Mouse (Mus musculus) induced T-regulatory cell, adult 2 months (primary cell): ENCODE results near the gene Hoxa4.

ENCODE experiments used
- DNase-seq: peaks from one replicate; pipeline ENCODE4 v3.0.0-alpha.2; 2012; ENCODE audit warnings: low read depth

The Hoxa4 gene

DNA sequence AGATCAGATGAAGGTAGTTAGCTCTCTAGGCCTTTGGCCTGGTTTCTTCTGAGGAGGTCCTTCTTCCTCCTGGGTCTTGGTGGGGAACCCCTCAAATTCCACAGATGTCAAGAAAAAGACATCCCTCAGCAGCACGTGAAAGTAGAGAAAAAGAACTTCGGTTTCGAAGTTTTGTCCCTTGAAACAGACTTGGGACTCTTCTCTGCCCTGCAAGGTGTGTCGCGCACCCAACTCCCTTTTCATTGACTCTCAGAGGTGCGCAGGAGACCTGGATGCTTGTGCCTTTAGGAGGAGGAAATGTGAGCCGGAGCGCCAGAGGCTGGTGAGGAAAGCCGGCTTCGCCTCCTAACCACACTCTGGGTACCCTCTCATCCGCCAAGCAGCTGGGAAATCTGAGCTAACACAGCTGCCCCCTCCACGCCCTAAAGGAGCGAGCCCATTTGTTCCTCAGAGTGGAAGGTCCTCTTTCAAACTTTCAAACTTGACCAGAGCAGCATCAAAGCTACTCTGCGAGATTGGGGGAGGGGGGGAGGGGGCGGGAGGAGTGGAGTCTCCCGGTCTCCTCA is 41.1 kb downstream of the Hoxa4 start:
- no peak for DNase-seq
